Mouse (Mus musculus): ENCODE data around the gene Bsn.

Bsn gene

GRCm38 (mm10) chr9:108048566-108048955 lies 141.6 kb downstream of the Bsn start:
- in situ Hi-C loops (cut with MboI; ENCODE audit: unreplicated experiment in 2 of 2) = loop anchor here in 1 of 2 experiments (5.0 kb wide), 1 partner anchor 41 kb away; no protein-coding TSS in a partner anchor

DNA sequence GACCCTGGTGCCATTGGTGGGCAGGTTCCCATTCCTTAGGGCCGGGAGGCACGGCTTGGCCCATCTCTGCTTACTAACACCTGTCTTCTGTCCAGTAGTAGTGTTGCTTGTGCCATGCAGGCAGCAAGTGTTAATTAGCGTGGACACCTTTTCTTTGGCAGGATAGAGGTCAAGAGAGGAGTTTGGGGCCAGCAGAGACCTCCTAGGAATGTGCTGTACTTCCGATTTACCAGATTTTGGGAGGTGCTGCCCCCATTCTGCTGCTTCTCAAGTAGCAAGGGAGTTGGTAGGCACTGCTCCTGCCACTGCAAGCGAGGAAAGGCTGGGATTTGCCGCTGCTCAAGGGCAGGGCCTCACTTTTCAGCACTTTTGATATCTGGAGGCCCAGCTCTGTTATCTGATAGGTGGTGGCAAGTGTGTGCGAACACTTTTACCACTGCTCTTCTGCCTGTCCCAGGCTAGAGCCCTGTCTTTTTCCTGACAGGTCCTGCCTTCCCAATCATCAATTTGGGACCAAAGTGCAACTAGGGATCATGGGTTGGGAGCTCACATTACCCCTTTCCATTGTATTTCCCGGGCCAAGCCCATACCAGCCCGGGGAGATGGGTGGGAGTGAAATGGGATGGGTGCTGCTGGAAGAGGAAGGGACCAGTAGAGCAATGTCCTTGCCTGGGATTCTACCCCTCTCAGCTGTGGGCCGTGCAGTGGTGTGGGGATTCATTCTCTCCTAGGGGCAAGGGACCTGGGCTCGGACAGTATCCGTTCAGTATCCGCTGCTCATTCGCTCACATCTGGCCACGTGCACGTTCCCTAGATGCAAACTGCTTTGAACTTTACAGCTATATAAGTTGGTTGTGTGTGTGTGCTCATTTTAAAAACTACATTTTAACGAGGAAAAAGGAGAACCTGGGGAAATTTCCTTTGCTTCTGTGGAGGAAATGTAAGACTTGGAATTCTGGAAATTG lies 142.3 kb downstream of the Bsn start:
- in situ Hi-C loops (cut with MboI; ENCODE audit: unreplicated experiment in 2 of 2) = loop anchor here in 1 of 2 experiments (5.0 kb wide), 1 partner anchor 41 kb away; no protein-coding TSS in a partner anchor

- in situ Hi-C loops (cut with MboI; ENCODE audit: unreplicated experiment in 2 of 2) = loop anchor here in 1 of 2 experiments (5.0 kb wide), 1 partner anchor 39 kb away; no protein-coding TSS in a partner anchor
Observed at GRCm38 (mm10) chr9:108046582-108046981, 143.6 kb downstream of the Bsn start.
